Mouse (Mus musculus) lung, postnatal 0 days (tissue): ENCODE results near the gene Abhd16b. TPM values are rescaled to one million over a fixed set of nuclear protein-coding genes. Genes with fewer than 3 reads are reported as not detected.

Experiments
- ATAC-seq: fragments of 200-750 bp; cut with Nextera tagmentation; 2 replicates; pipeline ENCODE4 v1.8.0; 2017; ENCODE audit warnings: moderate library complexity
- DNase-seq: peaks from one replicate; pipeline ENCODE4 v3.0.0-alpha.2; 2016; ENCODE audit warnings: low spot score
- H3K27ac ChIP-seq: fragments of 300-500 bp; sonication (generic); 2 replicates; pipeline ENCODE4 v1.5.1; 2014; ENCODE audit warnings: antibody characterized with exemption, mild to moderate bottlenecking, low read length, mixed read lengths
- H3K27me3 ChIP-seq: fragments of 300-500 bp; sonication (generic); replicated peaks from 2 replicates; pipeline ENCODE4 v1.6.1; 2014; ENCODE audit warnings: low read length, mixed read lengths; ENCODE audit not compliant: insufficient read depth
- H3K36me3 ChIP-seq: fragments of 300-500 bp; sonication (generic); 2 replicates; pipeline ENCODE4 v1.6.1; 2014; ENCODE audit warnings: low read length, mixed read lengths; ENCODE audit not compliant: insufficient read depth
- H3K4me1 ChIP-seq: fragments of 300-500 bp; sonication (generic); 2 replicates; pipeline ENCODE4 v1.6.1; 2014; ENCODE audit warnings: antibody characterized with exemption, low read depth, low read length, mixed read lengths; ENCODE audit not compliant: insufficient read depth
- H3K4me2 ChIP-seq: fragments of 300-500 bp; sonication (generic); replicated peaks from 2 replicates; pipeline ENCODE4 v1.6.1; 2014; ENCODE audit warnings: low read depth, mild to moderate bottlenecking, low read length, moderate library complexity, mixed read lengths
- H3K4me3 ChIP-seq: fragments of 300-500 bp; sonication (generic); 2 replicates; pipeline ENCODE4 v1.5.1; 2014; ENCODE audit warnings: low read depth, low read length
- H3K9ac ChIP-seq: fragments of 300-500 bp; sonication (generic); replicated peaks from 2 replicates; pipeline ENCODE4 v1.6.1; 2014; ENCODE audit warnings: low read depth, mild to moderate bottlenecking
- H3K9me3 ChIP-seq: fragments of 300-500 bp; sonication (generic); 2 replicates; pipeline ENCODE4 v1.6.1; 2016; ENCODE audit warnings: low read length, mixed read lengths
- CTCF ChIP-seq: IDR thresholded peaks from 2 replicates; pipeline ENCODE4 v1.5.1; 2016; ENCODE audit warnings: antibody characterized with exemption, mild to moderate bottlenecking
- EP300 ChIP-seq: IDR thresholded peaks from 2 replicates; pipeline ENCODE4 v1.6.1; 2016; ENCODE audit warnings: antibody characterized with exemption, mild to moderate bottlenecking, control low read depth
- WGBS: fragments of 180-500 bp; shearing (Covaris S2); extraction: QIAGEN DNeasy Blood & Tissue Kit; methylation state at CpG from one replicate; pipeline ENCODE4 v1.1.7; 2014; 5-methylcytosine and 5-hydroxymethylcytosine counted together
- polyA plus RNA-seq: library from polyadenylated mRNA; unstranded; fragments of >200 nt; fragmentation: Nextera tagmentation; extraction: Ambion mirVana; gene quantifications from 2 replicates; pipeline ENCODE4 v1.2.1, GENCODE M21; 2015

The Abhd16b gene
- polyA plus RNA-seq, 1 experiment from 2014 or later = 0.21 TPM

DNA sequence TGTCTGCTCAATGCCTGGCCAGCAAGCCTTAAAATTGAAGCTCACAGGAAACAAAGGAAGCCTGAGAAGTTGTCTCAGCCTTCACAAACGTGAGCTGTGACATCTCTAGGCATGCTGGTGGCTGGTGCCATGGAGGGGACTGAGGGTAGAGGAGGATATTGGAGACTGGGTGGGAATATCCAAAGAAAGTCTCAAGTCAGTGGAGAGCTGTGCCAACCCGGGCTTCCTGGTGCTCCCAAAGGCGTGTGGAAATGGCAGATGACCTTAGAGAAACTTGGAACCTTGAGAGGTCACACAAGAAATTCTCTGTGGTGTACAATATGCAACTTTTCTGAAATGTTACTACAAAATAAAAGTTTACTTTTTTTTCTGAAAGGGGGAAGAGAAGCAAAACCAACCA lies 27.6 kb upstream of the Abhd16b start:
- Histone ChIP-seq H3K4me1 (no peaks in the 10 kb centered on the region), H3K4me3 (no peak overlapping the region), H3K9me3 (no peaks in the 10 kb centered on the region), H3K27ac (no peak overlapping the region), H3K36me3 (no peaks in the 10 kb centered on the region), H3K9ac (no peak overlapping the region), H3K27me3 (no peaks in the 10 kb centered on the region), H3K4me2 (no peak overlapping the region)
- DNase-seq (no peak), ATAC-seq (no peak)
- WGBS = 46% methylated on average over 3 of the region's 3 CpGs
- TF ChIP-seq EP300 (no peak), CTCF (no peak)

- peak; percentile 70 for ATAC-seq
These were observed 22.7 kb upstream of the Abhd16b start for GRCm38 (mm10) chr2:181470285-181470684.

DNA sequence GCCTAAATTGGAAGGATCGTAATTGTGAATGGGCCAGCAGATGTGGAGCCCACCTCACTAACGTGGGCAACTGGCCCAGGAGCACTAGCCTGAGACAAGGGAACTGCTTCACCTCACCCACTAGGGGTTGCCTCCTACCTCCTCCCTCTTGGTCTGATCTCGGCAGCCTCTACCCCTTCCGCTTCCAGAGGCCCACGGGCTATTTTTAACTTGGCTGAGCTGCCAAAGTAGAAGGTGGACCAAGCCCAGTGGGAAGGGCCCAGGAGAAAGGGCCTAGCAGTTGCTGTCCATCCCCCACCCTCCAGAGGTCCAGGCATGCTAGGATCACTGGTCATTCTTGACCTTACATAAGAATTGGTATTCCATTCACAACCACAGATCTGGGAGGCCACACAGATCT lies 21.8 kb upstream of the Abhd16b start:
- TF ChIP-seq EP300 = peak; percentile 48; the same call in 1 of the 2 replicates
- peak; percentile 38 for TF ChIP-seq CTCF
- no peak overlapping the region for H3K9ac ChIP-seq
- no peaks in the 10 kb centered on the region for H3K27me3 ChIP-seq
- H3K4me2 ChIP-seq = no peak overlapping the region
- no peak overlapping the region for H3K4me3 ChIP-seq
- H3K27ac ChIP-seq = peak overlapping the region; percentile 66
- H3K4me1 ChIP-seq = no peaks in the 10 kb centered on the region; the same call in 1 of the 2 replicates
- no peaks in the 10 kb centered on the region for H3K9me3 ChIP-seq
- peak; percentile 69 for DNase-seq
- no peaks in the 10 kb centered on the region for H3K36me3 ChIP-seq
- peak; percentile 78 for ATAC-seq
- WGBS = 35% methylated on average over 5 of the region's 5 CpGs

More at GRCm38 (mm10) chr2:181470285-181470684, 22.7 kb upstream of the Abhd16b start:
- Histone ChIP-seq H3K4me2 (no peak overlapping the region), H3K27ac (no peak overlapping the region), H3K4me1 (no peaks in the 10 kb centered on the region; the same call in 1 of the 2 replicates), H3K27me3 (no peaks in the 10 kb centered on the region), H3K4me3 (no peak overlapping the region), H3K9ac (no peak overlapping the region), H3K36me3 (no peaks in the 10 kb centered on the region), H3K9me3 (no peaks in the 10 kb centered on the region)
- 52% methylated on average over 2 of the region's 2 CpGs for WGBS
- peak; percentile 24 for DNase-seq
- no peak for TF ChIP-seq CTCF
- TF ChIP-seq EP300 = peak; percentile 90

DNA sequence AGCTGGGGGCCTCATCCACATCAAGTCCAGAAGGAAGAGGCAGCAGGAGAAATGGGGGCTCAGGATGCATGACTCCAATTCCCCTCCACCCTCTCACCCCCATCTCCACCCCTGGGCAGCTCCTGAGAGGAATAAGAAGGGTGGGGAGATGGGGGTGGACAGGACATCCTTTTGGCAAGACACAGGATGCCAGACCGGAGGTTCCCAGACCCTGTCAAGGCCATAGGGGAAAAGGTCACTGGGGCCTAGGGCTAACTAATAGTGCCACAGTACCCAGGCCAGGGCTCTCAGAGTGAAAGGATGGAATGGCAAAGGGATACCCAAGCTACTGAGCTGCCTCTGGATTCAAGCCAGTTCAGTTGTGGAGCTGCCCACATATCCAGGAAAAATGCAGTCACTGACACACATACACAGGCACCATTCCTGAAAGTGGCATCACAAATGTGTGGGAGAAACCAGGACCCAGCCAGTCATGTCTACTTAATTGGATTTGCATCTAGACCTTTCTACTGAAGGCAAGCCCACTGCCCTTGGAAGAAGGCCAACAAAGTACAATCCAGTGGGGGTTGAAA lies 20.7 kb upstream of the Abhd16b start:
- H3K4me3 ChIP-seq = no peak overlapping the region
- H3K27me3 ChIP-seq = no peaks in the 10 kb centered on the region
- 53% methylated on average over 1 of the region's 1 CpGs for WGBS
- no peaks in the 10 kb centered on the region for H3K9me3 ChIP-seq
- TF ChIP-seq CTCF (no peak), EP300 (no peak; the same call in 1 of the 2 replicates)
- peak overlapping the region; percentile 60 for H3K27ac ChIP-seq
- no peak overlapping the region for H3K4me2 ChIP-seq
- H3K9ac ChIP-seq = no peak overlapping the region
- ATAC-seq (peak; percentile 51), DNase-seq (no peak)
- H3K36me3 ChIP-seq = no peaks in the 10 kb centered on the region
- H3K4me1 ChIP-seq = no peaks in the 10 kb centered on the region; the same call in 1 of the 2 replicates

DNA sequence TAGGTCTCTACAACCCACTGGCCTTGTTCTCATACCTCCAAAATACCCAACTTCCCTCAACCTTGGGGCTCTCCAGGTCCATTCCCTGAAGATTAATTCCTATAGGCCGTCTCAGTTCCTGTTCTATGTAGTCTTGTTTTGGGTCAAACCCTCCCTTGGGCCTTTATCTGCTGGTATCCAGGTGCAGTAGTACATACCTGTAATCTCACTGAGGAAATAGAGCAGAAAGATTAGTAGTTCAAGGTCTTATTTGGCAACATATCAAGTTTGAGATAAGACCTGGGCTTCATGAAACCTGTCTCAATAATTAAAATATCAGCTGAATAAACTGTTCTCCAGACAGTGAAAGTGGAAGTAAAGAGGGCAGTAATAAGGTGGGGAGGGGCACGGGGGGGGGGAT lies 9.9 kb upstream of the Abhd16b start:
- TF ChIP-seq EP300 (no peak), CTCF (no peak)
- Histone ChIP-seq H3K9ac (no peak overlapping the region), H3K9me3 (no peaks in the 10 kb centered on the region), H3K4me3 (no peak overlapping the region), H3K4me1 (peaks cover 4% of the 10 kb centered on the region), H3K36me3 (no peaks in the 10 kb centered on the region), H3K27ac (peak overlapping the region; percentile 38; the same call in 1 of the 2 replicates), H3K4me2 (peak overlapping the region; percentile 28; the same call in 1 of the 2 replicates), H3K27me3 (no peaks in the 10 kb centered on the region)
- DNase-seq (no peak), ATAC-seq (no peak)
- WGBS = 42% methylated on average over 2 of the region's 2 CpGs

- Histone ChIP-seq H3K27ac (peak overlapping the region; percentile 38; the same call in 1 of the 2 replicates), H3K27me3 (no peaks in the 10 kb centered on the region), H3K4me2 (peak overlapping the region; percentile 28; the same call in 1 of the 2 replicates), H3K4me3 (no peak overlapping the region), H3K9ac (no peak overlapping the region), H3K36me3 (no peaks in the 10 kb centered on the region), H3K9me3 (no peaks in the 10 kb centered on the region), H3K4me1 (peaks cover 4% of the 10 kb centered on the region)
- peak; percentile 61 for DNase-seq
- 32% methylated on average over 7 of the region's 7 CpGs for WGBS
- TF ChIP-seq EP300 = peak; percentile 65; the same call in 1 of the 2 replicates
- TF ChIP-seq CTCF = peak; percentile 57
- ATAC-seq = peak; percentile 65
These were observed 9.3 kb upstream of the Abhd16b start for GRCm38 (mm10) chr2:181483562-181484318.
